Mouse (Mus musculus) cerebral cortex, adult 2 months (tissue): ENCODE data around the gene Prss2.

Source experiments
- WGBS: fragments of 180-500 bp; shearing (Covaris S2); methylation state at CpG from one replicate; pipeline ENCODE4 v1.1.7; 2018; 5-methylcytosine and 5-hydroxymethylcytosine counted together

Gene Prss2

GRCm38 (mm10) chr6:41558271-41558670 is 36.7 kb downstream of the Prss2 start:
- 59% methylated on average over 2 of the region's 2 CpGs for WGBS

- 28% methylated on average over 3 of the region's 3 CpGs for WGBS
These were observed 37.7 kb downstream of the Prss2 start for GRCm38 (mm10) chr6:41559331-41559730.

DNA sequence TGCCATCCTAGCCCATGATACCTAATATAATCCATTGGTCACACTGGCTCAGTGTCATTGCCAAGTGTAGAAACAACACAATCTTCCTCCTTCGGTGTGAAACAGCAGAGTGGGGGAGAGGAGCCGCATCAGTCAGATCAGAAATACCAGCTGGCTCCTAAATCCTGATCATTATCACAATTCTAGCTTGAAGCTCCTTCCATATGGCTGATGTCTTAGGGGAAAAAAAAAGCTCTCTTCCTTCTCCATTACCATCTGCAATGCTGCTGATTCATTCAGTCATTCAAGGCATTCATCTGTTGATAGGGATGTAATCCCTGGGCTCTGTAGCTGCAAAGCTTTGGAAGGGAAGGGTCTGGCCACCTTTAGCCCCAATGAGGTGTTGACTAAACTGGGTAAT is 38.7 kb downstream of the Prss2 start:
- WGBS, result 48% methylated on average over 2 of the region's 2 CpGs

DNA sequence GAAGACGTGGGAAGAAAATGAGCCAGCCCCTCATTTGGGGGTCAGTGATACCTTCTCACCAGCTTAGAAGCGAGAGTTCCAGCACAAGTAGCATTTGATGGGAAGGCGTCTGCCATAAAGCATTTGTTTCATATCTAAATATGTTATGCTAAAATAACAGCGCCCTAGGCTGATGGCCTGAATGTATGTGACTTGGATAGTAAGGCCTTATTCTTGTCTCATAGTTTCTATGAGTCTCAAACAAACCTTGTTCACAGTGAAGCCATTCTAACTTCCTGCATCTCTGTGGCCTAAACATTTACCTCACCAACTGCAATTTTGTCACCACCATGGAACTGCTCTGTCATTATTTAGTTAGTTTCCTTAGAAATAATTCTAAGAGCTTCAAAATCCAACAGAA is 41.0 kb downstream of the Prss2 start:
- WGBS, result 91% methylated on average over 4 of the region's 4 CpGs

DNA sequence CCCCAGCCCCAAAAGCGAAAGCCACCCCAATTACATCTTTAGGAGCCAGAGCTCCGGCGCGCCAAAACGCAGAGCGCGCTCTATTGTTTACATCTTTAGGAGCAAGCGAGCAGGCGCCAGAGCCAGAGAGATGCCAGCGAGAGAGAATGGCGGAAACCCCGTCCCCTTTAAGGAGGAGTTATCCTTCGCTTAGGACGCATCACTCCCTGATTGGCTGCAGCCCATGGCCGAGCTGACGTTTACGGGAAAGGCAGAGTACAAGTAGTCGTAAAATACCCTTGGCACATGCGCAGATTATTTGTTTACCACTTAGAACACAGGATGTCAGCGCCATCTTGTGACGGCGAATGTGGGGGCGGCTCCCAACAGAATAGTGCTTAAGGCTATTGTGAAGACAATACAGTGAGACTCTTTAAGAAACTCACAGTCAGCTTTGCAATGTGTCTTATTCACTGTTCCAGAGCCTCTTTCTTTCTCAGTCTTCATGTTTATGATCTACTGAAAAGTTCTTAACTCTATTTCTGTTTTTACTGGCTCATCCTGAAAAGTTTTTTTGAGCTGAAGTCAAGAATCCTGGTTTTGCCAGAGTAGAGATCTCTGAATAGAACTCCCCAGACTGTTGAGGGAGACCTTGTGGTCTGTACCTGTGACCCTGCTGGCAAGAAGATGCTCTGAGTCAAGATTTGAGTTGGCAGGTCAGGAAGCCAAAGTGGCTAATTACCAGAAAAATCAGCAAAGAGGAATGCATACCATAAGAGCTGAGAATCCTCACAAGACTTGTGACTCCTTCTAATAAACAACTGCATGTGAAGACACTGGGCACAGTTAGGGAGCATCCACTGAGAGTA is 41.7 kb downstream of the Prss2 start:
- 64% methylated on average over 6 of the region's 23 CpGs for whole genome bisulfite sequencing

DNA sequence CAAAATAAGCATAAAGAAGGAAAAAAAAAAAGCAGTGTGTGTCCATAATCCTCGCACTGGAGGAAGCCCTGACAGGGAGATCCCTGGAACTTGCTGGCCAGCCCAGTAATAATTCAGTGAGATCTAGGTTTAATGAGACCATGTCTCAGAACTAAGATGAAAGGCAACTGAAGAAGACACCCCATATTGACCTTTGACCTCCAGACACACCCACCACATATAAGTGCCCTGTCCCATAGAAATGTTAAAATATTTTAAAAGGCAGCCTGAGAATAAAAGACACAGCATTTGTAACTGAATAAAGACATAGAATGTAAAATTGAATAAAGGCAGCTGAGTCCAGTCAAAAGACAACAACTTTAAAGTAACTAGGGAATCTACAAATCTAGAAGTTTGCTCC is 43.7 kb downstream of the Prss2 start:
- WGBS, result 72% methylated on average over 1 of the region's 1 CpGs

GRCm38 (mm10) chr6:41566965-41567364 is 45.4 kb downstream of the Prss2 start:
- WGBS, result 88% methylated on average over 4 of the region's 4 CpGs

- WGBS, result 71% methylated on average over 3 of the region's 3 CpGs
These were observed 47.5 kb downstream of the Prss2 start for GRCm38 (mm10) chr6:41569078-41569477.
